In the genomic region with DNA sequence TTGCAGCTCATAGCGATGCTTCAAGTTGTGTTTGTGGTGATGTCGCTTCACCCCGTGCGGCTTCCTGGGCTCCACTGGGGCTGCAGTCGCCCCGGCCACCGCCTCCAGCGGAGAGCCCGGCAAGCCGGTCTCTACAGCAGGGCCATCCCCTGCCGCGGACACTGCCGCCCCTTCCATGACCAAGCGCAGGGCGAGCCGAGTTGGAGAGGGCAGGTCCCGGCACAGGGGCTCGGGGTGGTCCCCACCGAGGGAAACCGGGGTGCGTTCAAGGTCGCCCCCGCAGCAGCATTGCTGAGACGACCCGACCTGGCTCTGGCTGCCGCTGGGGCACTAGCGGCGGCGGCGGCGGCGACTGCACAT, we compare ENCODE assay signal across 8 mouse cellular contexts. TPM values are rescaled to one million over a fixed set of nuclear protein-coding genes. Genes with fewer than 3 reads are reported as not detected.
A peak's percentile ranks its signal among the peaks of the same experiment; 100 is the strongest.
DNase-seq lines count a peak whose midpoint lies in the region; ATAC-seq and TF ChIP-seq lines count a peak whose summit lies in the region.

No protein-coding gene starts in this region.

- TF ChIP-seq POLR2A in ES-Bruce4 (IDR thresholded peaks at IDR 0.05; ENCODE audit: insufficient read depth, low read length): no peak

- under 1% methylated on average over 32 of the region's 32 CpGs for WGBS in heart, embryonic 13.5 days
- under 1% methylated on average over 25 of the region's 32 CpGs for WGBS in forebrain, postnatal 0 days

- no peaks in the 10 kb centered on the region for H3K9me3 ChIP-seq in heart, embryonic 13.5 days
- no peaks in the 10 kb centered on the region for H3K9me3 ChIP-seq in ES-Bruce4 (replicated peaks; ENCODE audit: control insufficient read depth, insufficient read depth, low read length, poor library complexity, severe bottlenecking)
- no peaks in the 10 kb centered on the region for H3K9me3 ChIP-seq in forebrain, postnatal 0 days (ENCODE audit: low read length)
- H3K9me3 ChIP-seq in megakaryocyte, embryonic 14.5 days: no peaks in the 10 kb centered on the region

- no peak for TF ChIP-seq EP300 in ES-Bruce4 (IDR thresholded peaks at IDR 0.05; ENCODE audit: insufficient read depth, low read depth, low read length)

- H3K4me2 ChIP-seq in heart, embryonic 13.5 days: peak overlapping the region; percentile 93
- H3K4me2 ChIP-seq in forebrain, postnatal 0 days (ENCODE audit: low read depth): peak overlapping the region; percentile 90

- H3K27me3 ChIP-seq in heart, embryonic 13.5 days (replicated peaks): no peaks in the 10 kb centered on the region
- no peaks in the 10 kb centered on the region for H3K27me3 ChIP-seq in ES-Bruce4 (ENCODE audit: control insufficient read depth, insufficient read depth, low read length, poor library complexity, severe bottlenecking)
- H3K27me3 ChIP-seq in forebrain, postnatal 0 days (ENCODE audit: insufficient read depth, low read length): no peaks in the 10 kb centered on the region
- H3K27me3 ChIP-seq in megakaryocyte, embryonic 14.5 days (replicated peaks): peaks cover 88% of the 10 kb centered on the region

- no peak for DNase-seq in heart, adult 18-20 months
- DNase-seq in forebrain, postnatal 0 days: no peak
- no peak for DNase-seq in Muller cell, postnatal 12 days (ENCODE audit: inconsistent ontology term)
- DNase-seq in gastrocnemius, postnatal 36 days: no peak
- no peak for DNase-seq in kidney, postnatal 4 days

- H3K4me3 ChIP-seq in heart, embryonic 13.5 days: peak overlapping the region; percentile 96
- H3K4me3 ChIP-seq in ES-Bruce4 (ENCODE audit: low read depth, low read length): peak overlapping the region; percentile 80
- peak overlapping the region; percentile 82 for H3K4me3 ChIP-seq in forebrain, postnatal 0 days (ENCODE audit: low read depth, low read length)
- H3K4me3 ChIP-seq in megakaryocyte, embryonic 14.5 days (replicated peaks): peak overlapping the region; percentile 92

- H3K4me1 ChIP-seq in heart, embryonic 13.5 days: peaks cover 66% of the 10 kb centered on the region
- no peaks in the 10 kb centered on the region for H3K4me1 ChIP-seq in ES-Bruce4 (ENCODE audit: control insufficient read depth, insufficient read depth, low read length)
- peaks cover 15% of the 10 kb centered on the region for H3K4me1 ChIP-seq in forebrain, postnatal 0 days (ENCODE audit: insufficient read depth)
- peaks cover 29% of the 10 kb centered on the region for H3K4me1 ChIP-seq in megakaryocyte, embryonic 14.5 days

- intact Hi-C loops in gastrocnemius, postnatal 36 days (cut with DNase I): loop anchor here (2.0 to 5.0 kb wide), 2 partner anchors 43 to 418 kb away; no protein-coding TSS in a partner anchor

- TF ChIP-seq CTCF in ES-Bruce4 (IDR thresholded peaks at IDR 0.05; ENCODE audit: low read depth, low read length): no peak
- no peak; the same call in 1 of the 2 replicates for TF ChIP-seq CTCF in forebrain, postnatal 0 days (IDR thresholded peaks at IDR 0.05; ENCODE audit: low read depth)

- H3K36me3 ChIP-seq in heart, embryonic 13.5 days: no peaks in the 10 kb centered on the region
- H3K36me3 ChIP-seq in ES-Bruce4 (ENCODE audit: control insufficient read depth, insufficient read depth, low read length, poor library complexity, severe bottlenecking): no peaks in the 10 kb centered on the region
- H3K36me3 ChIP-seq in forebrain, postnatal 0 days (ENCODE audit: insufficient read depth): no peaks in the 10 kb centered on the region
- H3K36me3 ChIP-seq in megakaryocyte, embryonic 14.5 days (replicated peaks; ENCODE audit: low read length): no peaks in the 10 kb centered on the region

- peak overlapping the region; percentile 100 for H3K9ac ChIP-seq in heart, embryonic 13.5 days
- peak overlapping the region; percentile 89 for H3K9ac ChIP-seq in ES-Bruce4 (ENCODE audit: low read depth, poor library complexity, severe bottlenecking)
- peak overlapping the region; percentile 98 for H3K9ac ChIP-seq in forebrain, postnatal 0 days

- ATAC-seq in heart, embryonic 13.5 days (ENCODE audit: extremely low read depth, insufficient number of reproducible peaks, low FRiP score, low TSS enrichment): no peak
- ATAC-seq in forebrain, postnatal 0 days: peak; percentile 8; the same call in 1 of the 2 replicates

- peak overlapping the region; percentile 100 for H3K27ac ChIP-seq in heart, embryonic 13.5 days (replicated peaks)
- H3K27ac ChIP-seq in ES-Bruce4 (ENCODE audit: insufficient read depth, low read length): no peak overlapping the region
- peak overlapping the region; percentile 98 for H3K27ac ChIP-seq in forebrain, postnatal 0 days (ENCODE audit: low read depth, low read length)

RNA-seq across cellular contexts. Expression of gene Nuak1, which starts 0.2 kb away (rescaled TPM):
- polyA plus RNA-seq in heart, embryonic 13.5 days (2015; fragmentation: Nextera tagmentation; extraction: Ambion mirVana): 2.3 and 2.6 TPM in 2 replicates
- 10 to 100 TPM; 27.9 to 32.2 TPM for total RNA-seq in heart, adult 18-20 months (2021)
- polyA plus RNA-seq in ES-Bruce4 (2011; ENCODE audit: insufficient read depth, insufficient read length, low read depth, missing spikeins): 25.9 and 26.7 TPM in 2 replicates
- total RNA-seq in forebrain, postnatal 0 days (2014; rRNA removed): 25.9 and 28.7 TPM in 2 replicates
- 3.7 and 4.0 TPM in 2 replicates for polyA plus RNA-seq in forebrain, postnatal 0 days (2015; fragmentation: Nextera tagmentation; extraction: Ambion mirVana)
- 0.43 TPM in 1 of 2 replicates, not detected in the other for polyA plus RNA-seq in megakaryocyte, embryonic 14.5 days (2012; ENCODE audit: insufficient read depth, low replicate concordance)
- 10 to 100 TPM; 13.5 to 18.9 TPM for total RNA-seq in gastrocnemius, postnatal 36 days (2021)
